Mouse (Mus musculus) T-helper 1 cell (primary cell): ENCODE measurements around the gene Tradd.

Experiments used
- in situ Hi-C: fragments of 300-600 bp; cut with MboI, MseI; formaldehyde crosslinking; loops from one replicate; pipeline ENCODE4 v1.15.1; 2025; ENCODE audit warnings: high pct_unique_total_duplicates

Tradd gene

GRCm38 (mm10) chr8:105270916-105271186, 6.4 kb upstream of the Tradd start:
- in situ Hi-C loops, result loop anchor here (25.0 kb wide), 1 partner anchor 634 kb away; the partner anchor contains the start of genes Ciao2b and Rrad

- in situ Hi-C loops, result loop anchor here (25.0 kb wide), 1 partner anchor 633 kb away; the partner anchor contains the start of genes Ciao2b and Rrad
These were observed 5.9 kb upstream of the Tradd start for GRCm38 (mm10) chr8:105270101-105270915.

GRCm38 (mm10) chr8:105269461-105269947, 5.1 kb upstream of the Tradd start, which contains the start of gene Hsf4:
Gene Hsf4 (plus strand): TSS chr8:105269801.
- in situ Hi-C loops, result loop anchor here (25.0 kb wide), 1 partner anchor 632 kb away; the partner anchor contains the start of genes Ciao2b and Rrad

- in situ Hi-C loops, result loop anchor here (25.0 kb wide), 1 partner anchor 632 kb away; the partner anchor contains the start of genes Ciao2b and Rrad
These were observed 4.7 kb upstream of the Tradd start for GRCm38 (mm10) chr8:105269075-105269458.

- in situ Hi-C loops, result loop anchor here (25.0 kb wide), 1 partner anchor 631 kb away; the partner anchor contains the start of genes Ciao2b and Rrad
These were observed 4.1 kb upstream of the Tradd start for GRCm38 (mm10) chr8:105268342-105269074.

- in situ Hi-C loops, result loop anchor here (25.0 kb wide), 1 partner anchor 629 kb away; the partner anchor contains the start of genes Ciao2b and Rrad
These were observed 2.4 kb upstream of the Tradd start for GRCm38 (mm10) chr8:105266775-105267174.

GRCm38 (mm10) chr8:105265128-105265527, 719 bp upstream of the Tradd start:
- in situ Hi-C loops, result loop anchor here (25.0 kb wide), 1 partner anchor 628 kb away; the partner anchor contains the start of genes Ciao2b and Rrad

- in situ Hi-C loops, result loop anchor here (25.0 kb wide), 1 partner anchor 626 kb away; the partner anchor contains the start of genes Ciao2b and Rrad
These were observed 1.0 kb downstream of the Tradd start for GRCm38 (mm10) chr8:105263244-105263912.

GRCm38 (mm10) chr8:105261326-105261980, 3.0 kb downstream of the Tradd start:
- in situ Hi-C loops, result loop anchor here (25.0 kb wide), 1 partner anchor 624 kb away; the partner anchor contains the start of genes Ciao2b and Rrad

GRCm38 (mm10) chr8:105260371-105261099, 3.9 kb downstream of the Tradd start:
- in situ Hi-C loops, result loop anchor here (25.0 kb wide), 1 partner anchor 623 kb away; the partner anchor contains the start of genes Ciao2b and Rrad

GRCm38 (mm10) chr8:105259721-105260320, 4.6 kb downstream of the Tradd start:
- in situ Hi-C loops, result loop anchor here (25.0 kb wide), 1 partner anchor 623 kb away; the partner anchor contains the start of genes Ciao2b and Rrad

GRCm38 (mm10) chr8:105258911-105259720, 5.3 kb downstream of the Tradd start:
- in situ Hi-C loops, result loop anchor here (25.0 kb wide), 1 partner anchor 622 kb away; the partner anchor contains the start of genes Ciao2b and Rrad

GRCm38 (mm10) chr8:105257318-105258114, 6.9 kb downstream of the Tradd start:
- in situ Hi-C loops, result loop anchor here (25.0 kb wide), 1 partner anchor 620 kb away; the partner anchor contains the start of genes Ciao2b and Rrad

- in situ Hi-C loops, result loop anchor here (25.0 kb wide), 1 partner anchor 618 kb away; the partner anchor contains the start of genes Ciao2b and Rrad
These were observed 9.5 kb downstream of the Tradd start, which contains the start of gene B3gnt9 for GRCm38 (mm10) chr8:105254966-105255350. Gene B3gnt9 (minus strand): TSS chr8:105255153.

- in situ Hi-C loops, result loop anchor here (25.0 kb wide), 1 partner anchor 617 kb away; the partner anchor contains the start of genes Ciao2b and Rrad
These were observed 10.1 kb downstream of the Tradd start for GRCm38 (mm10) chr8:105254152-105254965.

GRCm38 (mm10) chr8:105253766-105254151, 10.7 kb downstream of the Tradd start:
- in situ Hi-C loops, result loop anchor here (25.0 kb wide), 1 partner anchor 616 kb away; the partner anchor contains the start of genes Ciao2b and Rrad
